Mouse (Mus musculus) lung, postnatal 0 days (tissue): ENCODE measurements around the gene Cst8. TPM values are rescaled to one million over a fixed set of nuclear protein-coding genes. Genes with fewer than 3 reads are reported as not detected.

Source experiments
- ATAC-seq: fragments of 200-750 bp; cut with Nextera tagmentation; 2 replicates; pipeline ENCODE4 v1.8.0; 2017; ENCODE audit warnings: moderate library complexity
- DNase-seq: peaks from one replicate; pipeline ENCODE4 v3.0.0-alpha.2; 2016; ENCODE audit warnings: low spot score
- H3K27ac ChIP-seq: fragments of 300-500 bp; sonication (generic); 2 replicates; pipeline ENCODE4 v1.5.1; 2014; ENCODE audit warnings: antibody characterized with exemption, mild to moderate bottlenecking, low read length, mixed read lengths
- H3K27me3 ChIP-seq: fragments of 300-500 bp; sonication (generic); replicated peaks from 2 replicates; pipeline ENCODE4 v1.6.1; 2014; ENCODE audit warnings: low read length, mixed read lengths; ENCODE audit not compliant: insufficient read depth
- H3K36me3 ChIP-seq: fragments of 300-500 bp; sonication (generic); 2 replicates; pipeline ENCODE4 v1.6.1; 2014; ENCODE audit warnings: low read length, mixed read lengths; ENCODE audit not compliant: insufficient read depth
- H3K4me1 ChIP-seq: fragments of 300-500 bp; sonication (generic); 2 replicates; pipeline ENCODE4 v1.6.1; 2014; ENCODE audit warnings: antibody characterized with exemption, low read depth, low read length, mixed read lengths; ENCODE audit not compliant: insufficient read depth
- H3K4me2 ChIP-seq: fragments of 300-500 bp; sonication (generic); replicated peaks from 2 replicates; pipeline ENCODE4 v1.6.1; 2014; ENCODE audit warnings: low read depth, mild to moderate bottlenecking, low read length, moderate library complexity, mixed read lengths
- H3K4me3 ChIP-seq: fragments of 300-500 bp; sonication (generic); 2 replicates; pipeline ENCODE4 v1.5.1; 2014; ENCODE audit warnings: low read depth, low read length
- H3K9ac ChIP-seq: fragments of 300-500 bp; sonication (generic); replicated peaks from 2 replicates; pipeline ENCODE4 v1.6.1; 2014; ENCODE audit warnings: low read depth, mild to moderate bottlenecking
- H3K9me3 ChIP-seq: fragments of 300-500 bp; sonication (generic); 2 replicates; pipeline ENCODE4 v1.6.1; 2016; ENCODE audit warnings: low read length, mixed read lengths
- CTCF ChIP-seq: IDR thresholded peaks from 2 replicates; pipeline ENCODE4 v1.5.1; 2016; ENCODE audit warnings: antibody characterized with exemption, mild to moderate bottlenecking
- EP300 ChIP-seq: IDR thresholded peaks from 2 replicates; pipeline ENCODE4 v1.6.1; 2016; ENCODE audit warnings: antibody characterized with exemption, mild to moderate bottlenecking, control low read depth
- WGBS: fragments of 180-500 bp; shearing (Covaris S2); extraction: QIAGEN DNeasy Blood & Tissue Kit; methylation state at CpG from one replicate; pipeline ENCODE4 v1.1.7; 2014; 5-methylcytosine and 5-hydroxymethylcytosine counted together
- polyA plus RNA-seq: library from polyadenylated mRNA; unstranded; fragments of >200 nt; fragmentation: Nextera tagmentation; extraction: Ambion mirVana; gene quantifications from 2 replicates; pipeline ENCODE4 v1.2.1, GENCODE M21; 2015

Cst8 gene
- polyA plus RNA-seq, 1 experiment from 2014 or later, result 19.4 TPM

- Histone ChIP-seq H3K9me3 (no peaks in the 10 kb centered on the region), H3K4me1 (no peaks in the 10 kb centered on the region), H3K4me3 (no peak within 1 kb of the TSS), H3K4me2 (no peak within 1 kb of the TSS), H3K36me3 (no peaks in the 10 kb centered on the region), H3K27me3 (no peaks in the 10 kb centered on the region), H3K27ac (no peak within 1 kb of the TSS), H3K9ac (no peak within 1 kb of the TSS)
- WGBS, result 4% methylated on average over 1 of the region's 1 CpGs
- ATAC-seq (no peak), DNase-seq (no peak)
- TF ChIP-seq EP300 (no peak), CTCF (no peak)
Observed at GRCm38 (mm10) chr2:148781709-148782108, 16.9 kb upstream of the Cst8 start, which contains the start of gene 8030411F24Rik. Gene 8030411F24Rik, plus strand, starts transcription at chr2:148782009.

DNA sequence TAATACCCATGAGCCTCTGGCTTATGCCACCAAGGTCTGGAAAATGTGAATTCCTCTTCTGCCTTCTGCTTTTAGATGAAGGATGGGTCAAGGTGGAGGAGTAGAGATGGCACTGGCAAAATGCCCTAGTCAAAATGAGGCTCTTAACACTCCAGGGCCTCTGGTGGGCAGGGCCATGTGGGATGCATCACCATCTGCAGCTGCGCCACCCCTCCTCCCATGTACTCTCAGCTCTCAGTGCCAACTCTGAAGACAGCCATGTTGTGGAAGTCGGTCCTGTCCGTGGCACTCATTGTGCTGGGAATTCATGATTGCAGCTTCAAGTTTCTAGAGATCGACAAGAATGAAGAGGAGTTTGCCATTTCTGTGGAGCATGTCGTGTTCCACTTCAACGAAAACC, 9.4 kb upstream of the Cst8 start, which contains the start of gene Cst12:
Cst12 (plus strand) TSS at position 220 of the 400 bp plus-strand sequence.
- H3K9me3 ChIP-seq, result no peaks in the 10 kb centered on the region
- no peak within 1 kb of the TSS for H3K9ac ChIP-seq
- no peak within 1 kb of the TSS for H3K27ac ChIP-seq
- no peaks in the 10 kb centered on the region for H3K27me3 ChIP-seq
- H3K4me2 ChIP-seq, result no peak within 1 kb of the TSS
- no peaks in the 10 kb centered on the region for H3K4me1 ChIP-seq
- TF ChIP-seq EP300, result no peak
- TF ChIP-seq CTCF, result no peak
- no peak within 1 kb of the TSS for H3K4me3 ChIP-seq
- WGBS, result 91% methylated on average over 6 of the region's 6 CpGs
- no peaks in the 10 kb centered on the region for H3K36me3 ChIP-seq
- DNase-seq, result no peak
- no peak for ATAC-seq

GRCm38 (mm10) chr2:148801491-148801921, 2.9 kb downstream of the Cst8 start:
- Histone ChIP-seq H3K4me3 (no peak overlapping the region), H3K36me3 (no peaks in the 10 kb centered on the region), H3K4me1 (no peaks in the 10 kb centered on the region), H3K4me2 (no peak overlapping the region), H3K9ac (no peak overlapping the region), H3K9me3 (no peaks in the 10 kb centered on the region), H3K27me3 (no peaks in the 10 kb centered on the region), H3K27ac (no peak overlapping the region)
- DNase-seq (no peak), ATAC-seq (no peak)
- TF ChIP-seq CTCF, result no peak
- no peak for TF ChIP-seq EP300
- WGBS, result 37% methylated on average over 3 of the region's 3 CpGs

GRCm38 (mm10) chr2:148806696-148807095, 8.1 kb downstream of the Cst8 start:
- Histone ChIP-seq H3K36me3 (no peaks in the 10 kb centered on the region), H3K9ac (no peak overlapping the region), H3K4me2 (no peak overlapping the region), H3K27ac (no peak overlapping the region), H3K27me3 (no peaks in the 10 kb centered on the region), H3K4me1 (no peaks in the 10 kb centered on the region), H3K4me3 (no peak overlapping the region), H3K9me3 (no peaks in the 10 kb centered on the region)
- DNase-seq (no peak), ATAC-seq (no peak)
- 71% methylated on average over 6 of the region's 6 CpGs for WGBS
- TF ChIP-seq EP300, result no peak

- Histone ChIP-seq H3K9me3 (no peaks in the 10 kb centered on the region), H3K9ac (no peak within 1 kb of the TSS), H3K4me2 (no peak within 1 kb of the TSS), H3K36me3 (no peaks in the 10 kb centered on the region), H3K4me3 (no peak within 1 kb of the TSS), H3K4me1 (no peaks in the 10 kb centered on the region), H3K27me3 (no peaks in the 10 kb centered on the region), H3K27ac (no peak within 1 kb of the TSS)
- DNase-seq (no peak), ATAC-seq (no peak)
- TF ChIP-seq CTCF (no peak), EP300 (no peak)
Observed at GRCm38 (mm10) chr2:148819909-148820308, 21.3 kb downstream of the Cst8 start, which contains the start of gene Cst13. Gene Cst13, plus strand, starts transcription at chr2:148820081.

- TF ChIP-seq EP300 (no peak), CTCF (no peak)
- ATAC-seq (no peak), DNase-seq (no peak)
- Histone ChIP-seq H3K4me1 (no peaks in the 10 kb centered on the region), H3K27me3 (no peaks in the 10 kb centered on the region), H3K4me2 (no peak overlapping the region), H3K9me3 (no peaks in the 10 kb centered on the region), H3K27ac (no peak overlapping the region), H3K4me3 (no peak overlapping the region), H3K36me3 (no peaks in the 10 kb centered on the region), H3K9ac (no peak overlapping the region)
- 37% methylated on average over 1 of the region's 1 CpGs for WGBS
Observed at GRCm38 (mm10) chr2:148825986-148826385, 27.4 kb downstream of the Cst8 start.

- Histone ChIP-seq H3K9me3 (no peaks in the 10 kb centered on the region), H3K4me1 (no peaks in the 10 kb centered on the region; the same call in 1 of the 2 replicates), H3K4me3 (no peak within 1 kb of the TSS), H3K4me2 (no peak within 1 kb of the TSS), H3K9ac (no peak within 1 kb of the TSS), H3K27me3 (no peaks in the 10 kb centered on the region), H3K27ac (no peak within 1 kb of the TSS), H3K36me3 (no peaks in the 10 kb centered on the region)
- WGBS, result 53% methylated on average over 4 of the region's 4 CpGs
- TF ChIP-seq CTCF, result no peak
- no peak for TF ChIP-seq EP300
- ATAC-seq (no peak), DNase-seq (no peak)
Observed at GRCm38 (mm10) chr2:148834912-148835311, 36.3 kb downstream of the Cst8 start, which contains the start of gene Cst9. Gene Cst9, plus strand, starts transcription at chr2:148835147.
